Mouse (Mus musculus) ovary, postnatal 10 days (tissue): Measurements from ENCODE around the gene Fam160a1.

Experiments
- DNase-seq: peaks from one replicate; pipeline ENCODE4 v3.0.0; 2022; ENCODE audit warnings: low spot score

The Fam160a1 gene

GRCm38 (mm10) chr3:85817191-85817590 lies at the start of gene Fam160a1:
Fam160a1 (minus strand) TSS chr3:85817291.
- no peak for DNase-seq

GRCm38 (mm10) chr3:85863996-85864395 lies 46.9 kb upstream of the Fam160a1 start:
- DNase-seq: no peak

- no peak for DNase-seq
Measured at GRCm38 (mm10) chr3:85862886-85863285, 45.8 kb upstream of the Fam160a1 start.

GRCm38 (mm10) chr3:85860996-85861395 lies 43.9 kb upstream of the Fam160a1 start:
- no peak for DNase-seq

- DNase-seq: no peak
Measured at GRCm38 (mm10) chr3:85859311-85859710, 42.2 kb upstream of the Fam160a1 start.

GRCm38 (mm10) chr3:85858140-85859135 lies 41.3 kb upstream of the Fam160a1 start:
- DNase-seq: no peak

- DNase-seq: no peak
Measured at GRCm38 (mm10) chr3:85857083-85857482, 40.0 kb upstream of the Fam160a1 start.

- DNase-seq: no peak
Measured at GRCm38 (mm10) chr3:85855947-85856346, 38.9 kb upstream of the Fam160a1 start.

GRCm38 (mm10) chr3:85855043-85855442 lies 38.0 kb upstream of the Fam160a1 start:
- DNase-seq: no peak

- no peak for DNase-seq
Measured at GRCm38 (mm10) chr3:85854143-85854542, 37.1 kb upstream of the Fam160a1 start.

- no peak for DNase-seq
Measured at GRCm38 (mm10) chr3:85853715-85854114, 36.6 kb upstream of the Fam160a1 start.

- DNase-seq: no peak
Measured at GRCm38 (mm10) chr3:85850079-85850478, 33.0 kb upstream of the Fam160a1 start.

- DNase-seq: no peak
Measured at GRCm38 (mm10) chr3:85846316-85846715, 29.2 kb upstream of the Fam160a1 start.

- DNase-seq: no peak
Measured at GRCm38 (mm10) chr3:85845341-85845740, 28.2 kb upstream of the Fam160a1 start.

GRCm38 (mm10) chr3:85842881-85843218 lies 25.8 kb upstream of the Fam160a1 start:
- DNase-seq: no peak

- DNase-seq: no peak
Measured at GRCm38 (mm10) chr3:85842177-85842880, 25.2 kb upstream of the Fam160a1 start.

GRCm38 (mm10) chr3:85841454-85842176 lies 24.5 kb upstream of the Fam160a1 start:
- no peak for DNase-seq

- DNase-seq: no peak
Measured at GRCm38 (mm10) chr3:85833627-85834026, 16.5 kb upstream of the Fam160a1 start.

- no peak for DNase-seq
Measured at GRCm38 (mm10) chr3:85832490-85833155, 15.5 kb upstream of the Fam160a1 start.

GRCm38 (mm10) chr3:85831785-85832184 lies 14.7 kb upstream of the Fam160a1 start:
- DNase-seq: no peak

GRCm38 (mm10) chr3:85829047-85829446 lies 12.0 kb upstream of the Fam160a1 start:
- no peak for DNase-seq

GRCm38 (mm10) chr3:85827815-85828214 lies 10.7 kb upstream of the Fam160a1 start:
- no peak for DNase-seq
